ENCODE assay signal across 10 mouse cellular contexts in the genomic region with DNA sequence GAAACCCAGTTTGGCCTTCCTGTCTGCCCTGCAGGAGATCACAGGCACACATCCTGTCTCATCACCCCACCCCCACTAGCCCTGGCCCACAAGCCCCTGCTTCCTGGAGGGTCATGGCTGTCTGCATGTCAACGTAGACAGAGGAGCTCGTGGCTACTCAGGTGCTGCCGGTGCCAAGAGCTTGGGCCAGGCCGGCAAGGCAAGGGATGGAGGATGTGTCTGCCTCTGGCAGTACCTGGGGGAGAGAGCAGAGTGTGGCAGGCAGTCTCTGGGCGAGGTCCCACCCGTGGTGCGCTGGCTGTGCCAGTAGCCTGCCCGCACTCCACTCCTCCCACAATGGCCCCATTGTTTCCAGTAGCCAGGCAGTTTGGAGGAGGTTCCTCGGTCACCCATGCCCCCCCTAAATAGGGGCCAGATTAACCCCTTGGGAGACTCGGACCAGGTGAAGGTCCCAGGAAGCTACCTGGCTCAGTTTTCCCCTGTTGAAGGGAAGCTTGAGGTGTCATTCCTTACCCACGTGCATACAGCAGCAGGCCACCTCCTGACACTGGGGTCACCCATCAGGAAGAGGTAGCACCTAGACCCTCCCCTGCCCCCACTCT. TPM values are rescaled to one million over a fixed set of nuclear protein-coding genes. Genes with fewer than 3 reads are reported as not detected.
DNase-seq lines count a peak whose midpoint lies in the region; ATAC-seq and TF ChIP-seq lines count a peak whose summit lies in the region.
"Had no signal": no experiment of that assay in that cellular context is flagged by ENCODE, and none has a peak within 500 bp of the region (broad histone marks: within the 10 kb centered on the region; RNA-seq: fewer than 3 reads in every experiment).

No protein-coding gene starts in this region.

- H3K4me3 ChIP-seq in cortical plate, adult 2 months (ENCODE audit: insufficient read depth, low read length), result no peak overlapping the region
- H3K4me3 ChIP-seq in hindbrain, embryonic 10.5 days, result peak overlapping the region; percentile 30
- no peak overlapping the region for H3K4me3 ChIP-seq in liver, embryonic 11.5 days (ENCODE audit: low read depth, low read length)

- peak; percentile 23 to 36 for DNase-seq in frontal cortex, postnatal 10 days (ENCODE audit: low spot score in 2 of 2)
- no peak for DNase-seq in frontal cortex, postnatal 14 days (ENCODE audit: low spot score in 2 of 2)
- DNase-seq in CD4-positive helper T cell, adult 2 months (ENCODE audit: low read depth, low spot score), result peak; percentile 71
- peak; percentile 31 for DNase-seq in hindbrain, embryonic 10.5 days (ENCODE audit: low spot score)
- no peak for DNase-seq in liver, embryonic 11.5 days (ENCODE audit: low spot score)
- DNase-seq in spleen, postnatal 36 days (ENCODE audit: low spot score in 2 of 2), result peak; percentile 81
- DNase-seq in left cerebral cortex, postnatal 36 days (ENCODE audit: low spot score in 2 of 2), result no peak

- H3K36me3 ChIP-seq in hindbrain, embryonic 10.5 days, result 0 out of 2 replicates have a peak, but pooled peaks cover 2% of the 10 kb centered on the region
- no peaks in the 10 kb centered on the region for H3K36me3 ChIP-seq in liver, embryonic 11.5 days (ENCODE audit: control insufficient read depth, insufficient read depth, low read length)

- TF ChIP-seq CTCF in cortical plate, adult 2 months (IDR thresholded peaks at IDR 0.05; ENCODE audit: extremely low read depth, insufficient read depth, low read length), result no peak

- no peaks in the 10 kb centered on the region for H3K9me3 ChIP-seq in hindbrain, embryonic 10.5 days
- H3K9me3 ChIP-seq in liver, embryonic 11.5 days (ENCODE audit: control insufficient read depth, low read length), result no peaks in the 10 kb centered on the region

- H3K27ac ChIP-seq in cortical plate, adult 2 months (ENCODE audit: insufficient read depth, low read length), result peak overlapping the region; percentile 84
- peak overlapping the region; percentile 80 for H3K27ac ChIP-seq in hindbrain, embryonic 10.5 days
- H3K27ac ChIP-seq in liver, embryonic 11.5 days (ENCODE audit: low read depth, low read length), result peak overlapping the region; percentile 36; the same call in 1 of the 2 replicates

- peaks cover 13% of the 10 kb centered on the region; the same call in 1 of the 2 replicates for H3K27me3 ChIP-seq in hindbrain, embryonic 10.5 days (ENCODE audit: insufficient read depth, poor library complexity, severe bottlenecking)
- peaks cover 6% of the 10 kb centered on the region; the same call in 1 of the 2 replicates for H3K27me3 ChIP-seq in liver, embryonic 11.5 days (replicated peaks; ENCODE audit: control insufficient read depth, insufficient read depth, low read length)
- H3K27me3 ChIP-seq: Patski had no signal

- no peak for TF ChIP-seq POLR2A in cortical plate, adult 2 months (IDR thresholded peaks at IDR 0.05; ENCODE audit: extremely low read depth, insufficient read depth, low read length)

- intact Hi-C loops in left cerebral cortex, postnatal 36 days (cut with DNase I), result no loop called here

- peak overlapping the region; percentile 27 for H3K4me2 ChIP-seq in liver, embryonic 11.5 days

- H3K9ac ChIP-seq in liver, embryonic 11.5 days (ENCODE audit: low read depth, low read length), result 0 out of 2 replicates have a peak overlapping the region, but pooled peaks have one; percentile 15

- H3K4me1 ChIP-seq in cortical plate, adult 2 months (ENCODE audit: control insufficient read depth, insufficient read depth, low read length), result peaks cover 8% of the 10 kb centered on the region
- peaks cover 96% of the 10 kb centered on the region for H3K4me1 ChIP-seq in hindbrain, embryonic 10.5 days (replicated peaks)
- peaks cover 78% of the 10 kb centered on the region for H3K4me1 ChIP-seq in liver, embryonic 11.5 days (replicated peaks; ENCODE audit: control insufficient read depth, insufficient read depth, low read length)

- WGBS in hindbrain, embryonic 10.5 days, result 13% methylated on average over 11 of the region's 11 CpGs
- 29% methylated on average over 11 of the region's 11 CpGs for WGBS in liver, embryonic 11.5 days

- no peak for ATAC-seq in liver, embryonic 11.5 days (replicated peaks; ENCODE audit: low FRiP score)
- ATAC-seq: Patski had no signal

RNA-seq across cellular contexts. Expression of a gene that starts 11.7 kb away (rescaled TPM):
- polyA plus RNA-seq in cortical plate, adult 2 months (2012; rRNA removed), result 13.8 and 14.6 TPM in 2 replicates
- 4.6 and 7.3 TPM in 2 replicates for polyA plus RNA-seq in hindbrain, embryonic 10.5 days (2016; fragmentation: Nextera tagmentation; extraction: Ambion mirVana)
- 4.1 and 5.0 TPM in 2 replicates for polyA plus RNA-seq in liver, embryonic 11.5 days (2014; fragmentation: Nextera tagmentation; extraction: Ambion mirVana)
- 10 to 100 TPM; 58.1 to 70.0 TPM for total RNA-seq in left cerebral cortex, postnatal 36 days (2021)

RNA-seq across cellular contexts. Expression of a gene that starts 39.6 kb away (rescaled TPM):
- polyA plus RNA-seq in cortical plate, adult 2 months (2012; rRNA removed), result 0.11 TPM in 1 of 2 replicates, not detected in the other
- 0.14 TPM in 1 of 2 replicates, not detected in the other for polyA plus RNA-seq in hindbrain, embryonic 10.5 days (2016; fragmentation: Nextera tagmentation; extraction: Ambion mirVana)
- not detected in 2 replicates for polyA plus RNA-seq in liver, embryonic 11.5 days (2014; fragmentation: Nextera tagmentation; extraction: Ambion mirVana)
- not detected for total RNA-seq in left cerebral cortex, postnatal 36 days (2021)
- total RNA-seq: layer of hippocampus, postnatal 10 days had no signal
- polyA plus RNA-seq: Patski had no signal

RNA-seq across cellular contexts. Expression of a gene that starts 53.4 kb away (rescaled TPM):
- polyA plus RNA-seq in cortical plate, adult 2 months (2012; rRNA removed), result 0.04 TPM in 1 of 2 replicates, not detected in the other
- not detected in 2 replicates for polyA plus RNA-seq in hindbrain, embryonic 10.5 days (2016; fragmentation: Nextera tagmentation; extraction: Ambion mirVana)
- polyA plus RNA-seq in liver, embryonic 11.5 days (2014; fragmentation: Nextera tagmentation; extraction: Ambion mirVana), result not detected in 2 replicates
- not detected for total RNA-seq in left cerebral cortex, postnatal 36 days (2021)
- total RNA-seq: layer of hippocampus, postnatal 10 days had no signal
- polyA plus RNA-seq: Patski had no signal

Comparison
In these comparisons a context has a peak if more than half of its experiments do, and no peak if none do; other contexts are left out.
1. DNase-seq: peak in frontal cortex, postnatal 10 days (2 of 2), CD4-positive helper T cell, adult 2 months (single experiment), hindbrain, embryonic 10.5 days (single experiment) and spleen, postnatal 36 days (2 of 2); none in frontal cortex, postnatal 14 days (0 of 2), liver, embryonic 11.5 days (single experiment) and left cerebral cortex, postnatal 36 days (0 of 2).
2. Peak in every context shown above with its lines, with median percentiles within 50 percentile points of each other: H3K27ac ChIP-seq.